Mouse (Mus musculus) thymus, adult 2 months (tissue): ENCODE measurements around the gene Cyb5d1. TPM values are rescaled to one million over a fixed set of nuclear protein-coding genes. Genes with fewer than 3 reads are reported as not detected.

Experiments
- DNase-seq: peaks from one replicate; pipeline ENCODE4 v3.0.0; 2021
- H3K27ac ChIP-seq: fragments of 200-500 bp; 2 replicates; pipeline ENCODE4 v1.5.1; 2012; ENCODE audit warnings: low read length, control low read depth; ENCODE audit not compliant: control insufficient read depth, insufficient read depth
- H3K27me3 ChIP-seq: fragments of 200-500 bp; 2 replicates; pipeline ENCODE4 v1.6.1; 2012; ENCODE audit warnings: mild to moderate bottlenecking, low read length, moderate library complexity, mixed read lengths; ENCODE audit not compliant: control insufficient read depth, insufficient read depth
- H3K36me3 ChIP-seq: fragments of 200-500 bp; 2 replicates; pipeline ENCODE4 v1.6.1; 2012; ENCODE audit warnings: mild to moderate bottlenecking, low read length, moderate library complexity; ENCODE audit not compliant: control insufficient read depth, insufficient read depth
- H3K4me1 ChIP-seq: fragments of 200-500 bp; replicated peaks from 2 replicates; pipeline ENCODE4 v1.6.1; 2012; ENCODE audit warnings: low read length; ENCODE audit not compliant: control insufficient read depth, insufficient read depth
- H3K4me3 ChIP-seq: fragments of 200-500 bp; 2 replicates; pipeline ENCODE4 v1.5.1; 2012; ENCODE audit warnings: mild to moderate bottlenecking, low read length, control low read depth, moderate library complexity; ENCODE audit not compliant: control insufficient read depth, insufficient read depth
- CTCF ChIP-seq: fragments of 200-500 bp; IDR thresholded peaks from 2 replicates; pipeline ENCODE4 v1.5.1; 2012; ENCODE audit warnings: mild to moderate bottlenecking, control low read depth, low read length, moderate library complexity, borderline replicate concordance; ENCODE audit not compliant: control insufficient read depth, poor library complexity, insufficient read depth; ENCODE audit errors: extremely low read depth
- POLR2A ChIP-seq: fragments of 200-500 bp; IDR thresholded peaks from 2 replicates; pipeline ENCODE4 v1.6.1; 2012; ENCODE audit warnings: mild to moderate bottlenecking, low read length, control low read depth, moderate library complexity; ENCODE audit not compliant: control insufficient read depth, poor library complexity, insufficient read depth; ENCODE audit errors: extremely low read depth
- WGBS: fragments of 180-500 bp; shearing (Covaris S2); methylation state at CpG from one replicate; pipeline ENCODE4 v1.1.7; 2018; 5-methylcytosine and 5-hydroxymethylcytosine counted together
- polyA plus RNA-seq: library from polyadenylated mRNA; depleted of rRNA; stranded (reverse); fragments of >200 nt; gene quantifications from 2 replicates; pipeline ENCODE4 v1.2.3, GENCODE M21; 2012

Cyb5d1 gene
- polyA plus RNA-seq, 1 experiment, result 37.2 TPM

GRCm38 (mm10) chr11:69429313-69429712 lies 33.9 kb upstream of the Cyb5d1 start:
- 65% methylated on average over 2 of the region's 2 CpGs for WGBS
- no peaks in the 10 kb centered on the region for H3K27me3 ChIP-seq
- no peak overlapping the region for H3K27ac ChIP-seq
- H3K36me3 ChIP-seq, result no peaks in the 10 kb centered on the region
- TF ChIP-seq POLR2A (no peak), CTCF (no peak)
- H3K4me1 ChIP-seq, result 0 out of 2 replicates have a peak, but pooled peaks cover 2% of the 10 kb centered on the region
- no peak overlapping the region for H3K4me3 ChIP-seq
- no peak for DNase-seq

GRCm38 (mm10) chr11:69428751-69429150 lies 33.3 kb upstream of the Cyb5d1 start:
- no peak overlapping the region for H3K27ac ChIP-seq
- WGBS, result 55% methylated on average over 4 of the region's 4 CpGs

DNA sequence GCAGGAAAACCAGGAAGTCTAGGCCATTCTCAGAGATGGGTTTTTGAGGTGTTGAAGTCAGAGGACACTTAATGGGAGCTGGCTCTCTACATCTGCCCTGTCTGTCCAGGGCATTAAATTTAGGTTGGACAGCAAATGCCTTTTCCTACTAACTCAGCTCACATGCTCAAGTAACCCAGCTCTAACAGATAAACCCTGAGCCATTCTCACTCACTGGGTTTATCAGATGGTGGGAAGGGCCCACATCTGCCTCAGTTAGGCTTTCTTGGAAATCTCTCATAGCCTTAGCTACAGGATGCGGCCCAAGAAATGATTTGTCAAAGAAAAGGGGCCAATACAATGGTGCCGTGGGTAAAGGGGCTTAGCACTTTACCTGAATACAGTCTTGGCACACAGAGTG lies 30.8 kb upstream of the Cyb5d1 start:
- no peaks in the 10 kb centered on the region for H3K36me3 ChIP-seq
- DNase-seq, result no peak
- no peaks in the 10 kb centered on the region for H3K4me1 ChIP-seq
- H3K27ac ChIP-seq, result no peak overlapping the region
- WGBS, result 86% methylated on average over 2 of the region's 2 CpGs
- no peaks in the 10 kb centered on the region for H3K27me3 ChIP-seq
- no peak overlapping the region for H3K4me3 ChIP-seq
- no peak for TF ChIP-seq POLR2A
- no peak for TF ChIP-seq CTCF

More at GRCm38 (mm10) chr11:69428751-69429150, 33.3 kb upstream of the Cyb5d1 start:
- TF ChIP-seq CTCF (no peak), POLR2A (no peak)
- no peaks in the 10 kb centered on the region for H3K27me3 ChIP-seq
- 0 out of 2 replicates have a peak, but pooled peaks cover 2% of the 10 kb centered on the region for H3K4me1 ChIP-seq
- DNase-seq, result no peak
- no peaks in the 10 kb centered on the region for H3K36me3 ChIP-seq
- no peak overlapping the region for H3K4me3 ChIP-seq

- H3K4me3 ChIP-seq, result no peak overlapping the region
- no peaks in the 10 kb centered on the region for H3K36me3 ChIP-seq
- H3K4me1 ChIP-seq, result peaks cover 18% of the 10 kb centered on the region
- WGBS, result 73% methylated on average over 6 of the region's 6 CpGs
- H3K27ac ChIP-seq, result no peak overlapping the region
- no peak for TF ChIP-seq CTCF
- TF ChIP-seq POLR2A, result no peak
- H3K27me3 ChIP-seq, result no peaks in the 10 kb centered on the region
- DNase-seq, result no peak
These were observed 28.5 kb upstream of the Cyb5d1 start for GRCm38 (mm10) chr11:69423885-69424284.

GRCm38 (mm10) chr11:69422842-69423241 lies 27.4 kb upstream of the Cyb5d1 start:
- H3K4me3 ChIP-seq, result no peak overlapping the region
- H3K36me3 ChIP-seq, result no peaks in the 10 kb centered on the region
- H3K4me1 ChIP-seq, result peaks cover 23% of the 10 kb centered on the region
- DNase-seq, result no peak
- TF ChIP-seq POLR2A (no peak), CTCF (no peak)
- H3K27ac ChIP-seq, result no peak overlapping the region
- 96% methylated on average over 10 of the region's 10 CpGs for WGBS
- H3K27me3 ChIP-seq, result no peaks in the 10 kb centered on the region

GRCm38 (mm10) chr11:69421131-69421977 lies 25.9 kb upstream of the Cyb5d1 start:
- no peaks in the 10 kb centered on the region for H3K27me3 ChIP-seq
- H3K36me3 ChIP-seq, result no peaks in the 10 kb centered on the region
- no peak overlapping the region for H3K27ac ChIP-seq
- TF ChIP-seq CTCF (no peak), POLR2A (no peak)
- no peak for DNase-seq
- H3K4me3 ChIP-seq, result no peak overlapping the region
- 55% methylated on average over 25 of the region's 25 CpGs for WGBS
- peaks cover 34% of the 10 kb centered on the region for H3K4me1 ChIP-seq
